Mouse (Mus musculus) natural killer cell, adult 2 months (primary cell): Measurements from ENCODE around the gene Fh1.
A peak's percentile ranks its signal among the peaks of the same experiment; 100 is the strongest.

Experiments used
- DNase-seq, 2 experiments: peaks; one replicate each; pipeline ENCODE4 v3.0.0; 2022; ENCODE audit warnings: low spot score in 2 of 2

Gene Fh1

GRCm38 (mm10) chr1:175623656-175624055 lies 1.8 kb downstream of the Fh1 start:
- no peak for DNase-seq

- no peak for DNase-seq
Measured at GRCm38 (mm10) chr1:175619814-175620431, 5.5 kb downstream of the Fh1 start, which contains the start of gene Kmo. Kmo (plus strand) TSS chr1:175620381.

DNA sequence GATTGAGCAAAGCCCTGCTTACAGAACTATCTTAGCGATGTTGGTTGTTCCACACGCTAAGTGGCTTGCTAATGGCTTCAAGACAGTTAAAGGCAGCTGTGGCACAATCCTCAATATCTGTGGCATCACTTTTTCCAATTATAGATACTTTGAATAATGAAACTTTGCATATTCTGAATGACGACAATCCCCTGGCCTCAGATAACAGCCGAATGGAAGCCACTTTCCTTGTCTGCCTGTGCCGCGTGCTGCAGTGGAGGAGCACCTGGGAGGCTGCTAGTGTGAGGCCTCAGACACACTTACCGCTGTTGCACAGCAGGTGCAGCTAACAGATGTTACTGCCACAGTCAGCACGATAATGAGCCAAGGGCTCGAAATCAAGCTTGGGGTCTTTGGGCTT lies 10.4 kb downstream of the Fh1 start:
- no peak for DNase-seq

DNA sequence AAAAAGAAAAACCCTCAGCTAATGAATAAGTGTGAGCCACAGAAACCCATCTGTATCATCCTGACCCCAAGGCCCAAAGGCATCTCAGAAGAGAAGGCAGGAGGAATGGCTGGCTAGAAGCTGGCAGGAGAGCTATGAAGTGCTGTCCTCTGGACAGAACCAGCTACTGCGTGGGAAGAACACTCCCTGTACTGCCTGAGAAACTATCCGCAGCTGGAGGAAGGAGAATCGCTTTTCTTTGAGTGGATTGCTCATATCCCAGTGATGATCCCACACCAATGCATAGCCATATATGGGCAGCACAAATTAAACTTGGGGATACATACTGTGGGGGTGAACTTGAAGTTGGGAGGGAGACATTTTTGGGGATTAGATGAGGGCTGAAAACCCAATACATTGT lies 16.7 kb downstream of the Fh1 start:
- DNase-seq = no peak

- DNase-seq = no peak
Measured at GRCm38 (mm10) chr1:175607838-175608585, 17.4 kb downstream of the Fh1 start.

- no peak for DNase-seq
Measured at GRCm38 (mm10) chr1:175607308-175607707, 18.1 kb downstream of the Fh1 start.

DNA sequence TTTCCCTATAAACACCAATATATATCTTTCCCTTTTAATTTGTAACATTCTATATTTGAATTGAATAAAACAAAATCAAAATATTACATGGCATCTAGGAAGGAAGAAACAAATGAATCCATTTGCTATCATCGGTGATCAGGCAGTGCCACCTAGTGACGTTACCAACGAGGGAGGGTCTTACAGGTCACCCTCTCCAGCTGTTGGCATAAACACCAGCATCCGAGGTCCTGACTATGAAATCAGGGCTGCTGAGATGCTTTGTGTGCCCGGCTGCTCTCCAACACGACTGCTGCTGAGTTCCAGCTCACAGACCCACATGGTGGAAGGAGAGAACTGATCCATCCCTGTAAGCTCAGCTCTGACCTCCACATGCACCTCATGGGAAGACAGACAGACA lies 22.0 kb downstream of the Fh1 start:
- DNase-seq = no peak

DNA sequence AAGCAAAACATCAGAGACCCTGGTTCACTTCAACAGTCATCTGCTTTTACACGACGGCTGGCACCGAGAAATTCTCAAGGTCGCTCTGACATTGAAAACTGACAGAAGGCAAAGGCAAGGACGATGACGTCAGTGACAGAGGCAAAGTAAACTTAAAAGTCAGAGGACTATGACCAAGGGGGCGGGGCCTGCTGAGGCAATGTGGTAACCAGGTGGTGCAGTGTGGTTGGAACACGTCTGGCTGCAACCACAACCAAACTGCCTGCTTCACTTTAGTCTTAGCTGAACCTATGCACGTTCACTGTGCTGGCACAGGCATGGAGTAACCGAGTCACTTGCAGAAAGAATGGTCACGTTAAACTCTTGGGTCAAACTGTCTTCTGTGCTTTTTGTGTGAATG lies 23.2 kb downstream of the Fh1 start:
- no peak for DNase-seq

GRCm38 (mm10) chr1:175592832-175593231 lies 32.6 kb downstream of the Fh1 start:
- DNase-seq = no peak

- no peak for DNase-seq
Measured at GRCm38 (mm10) chr1:175586656-175587055, 38.8 kb downstream of the Fh1 start.

DNA sequence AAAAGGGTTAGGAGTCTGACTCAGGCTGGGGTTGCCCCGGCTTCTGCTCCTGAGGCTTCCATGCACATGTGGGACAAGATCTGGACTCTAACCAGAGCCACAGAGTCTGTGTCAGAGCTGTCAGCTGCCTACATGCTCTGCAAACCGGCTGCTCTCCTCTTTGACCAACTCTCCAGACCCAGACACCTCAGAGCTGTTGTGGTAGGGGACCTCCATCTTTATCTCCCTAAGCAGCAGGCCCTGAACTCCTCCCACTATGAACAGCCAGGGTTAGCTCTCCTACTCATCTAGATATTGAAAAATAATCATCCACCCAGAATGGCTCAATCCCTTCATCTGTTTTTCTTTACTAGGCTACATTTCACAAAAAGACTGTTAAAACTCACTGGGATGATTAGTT lies 40.2 kb downstream of the Fh1 start:
- DNase-seq = no peak

GRCm38 (mm10) chr1:175582799-175583198 lies 42.6 kb downstream of the Fh1 start:
- DNase-seq = no peak

GRCm38 (mm10) chr1:175580346-175580745 lies 45.1 kb downstream of the Fh1 start:
- no peak for DNase-seq

DNA sequence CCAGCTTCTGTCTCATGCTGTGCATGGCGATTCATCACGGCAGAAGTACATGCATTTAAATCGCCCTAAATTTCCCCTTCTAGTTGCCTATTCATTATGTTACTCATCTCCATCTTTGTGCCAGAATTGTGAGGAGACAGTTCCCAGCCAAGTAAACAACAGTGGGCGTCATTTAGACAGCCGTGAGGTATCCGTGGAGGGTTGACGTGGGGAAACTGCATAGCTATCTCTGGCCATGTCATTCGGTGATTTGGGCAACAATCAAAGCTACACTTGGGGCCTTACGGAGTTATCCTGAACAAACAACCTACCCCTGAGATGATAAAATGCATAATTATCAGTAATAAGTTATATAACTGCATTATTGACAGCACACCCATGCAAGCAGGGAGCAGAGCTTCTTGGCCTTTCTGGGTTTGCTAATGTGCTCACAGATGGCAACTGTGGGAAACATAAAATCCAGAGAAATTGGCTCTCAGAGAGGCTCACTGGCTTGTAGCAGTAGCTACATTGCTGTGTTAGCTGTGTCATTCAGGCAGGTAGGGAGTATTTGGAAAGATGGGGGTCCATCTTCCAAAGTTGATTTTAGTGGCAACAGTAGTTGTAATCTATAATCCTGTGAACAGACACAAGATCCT lies 45.7 kb downstream of the Fh1 start:
- no peak for DNase-seq

DNA sequence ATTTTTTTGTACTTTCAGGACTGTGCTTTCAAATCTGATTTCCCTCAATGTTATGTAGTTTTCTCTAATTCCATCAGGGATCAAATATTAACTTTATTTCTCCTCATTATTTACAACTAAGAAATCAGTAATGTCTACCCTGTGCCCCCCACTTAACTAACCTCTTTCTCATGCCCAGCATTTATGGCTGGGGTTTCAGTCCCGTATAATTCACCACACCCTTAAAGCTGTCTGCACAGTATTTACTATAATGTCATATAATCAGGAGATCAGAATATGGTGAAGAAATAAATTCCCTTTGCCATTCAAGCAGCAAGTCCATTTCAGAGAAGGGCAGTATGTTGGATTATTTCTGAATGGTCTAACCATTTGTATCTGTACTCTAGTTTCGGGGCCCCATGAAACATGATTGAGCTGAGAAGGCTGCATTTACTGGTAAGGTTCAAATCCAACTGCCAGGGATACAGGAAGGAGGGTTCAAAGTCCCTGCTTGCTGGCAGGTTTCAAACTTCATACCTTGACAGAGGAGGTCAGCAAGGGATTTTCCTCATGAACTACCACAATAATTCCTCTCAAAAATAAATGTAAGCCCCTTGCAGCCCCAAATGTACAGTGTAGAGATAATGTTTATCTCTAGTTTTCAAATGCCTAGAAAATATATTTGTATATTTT lies 46.9 kb downstream of the Fh1 start:
- DNase-seq = no peak

DNA sequence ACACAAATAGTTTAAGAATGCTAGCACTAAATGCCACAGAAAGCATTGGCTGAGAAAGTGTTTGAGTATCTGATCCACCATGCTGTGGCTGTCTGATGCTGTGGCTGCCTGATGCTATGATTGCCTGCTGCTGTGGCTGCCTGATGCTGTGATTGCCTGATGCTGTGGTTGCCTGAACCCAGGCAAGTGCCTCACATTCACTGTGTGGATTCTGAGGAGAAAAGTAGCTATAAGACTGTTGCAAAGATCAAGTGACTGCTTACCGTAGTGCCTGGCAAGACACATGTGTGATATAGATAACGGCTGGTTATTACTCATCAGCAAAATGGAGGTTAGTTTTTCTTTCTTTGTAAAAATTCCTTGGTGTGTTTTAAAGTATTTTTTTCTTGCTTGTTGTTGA lies 51.3 kb downstream of the Fh1 start:
- no peak for DNase-seq

DNA sequence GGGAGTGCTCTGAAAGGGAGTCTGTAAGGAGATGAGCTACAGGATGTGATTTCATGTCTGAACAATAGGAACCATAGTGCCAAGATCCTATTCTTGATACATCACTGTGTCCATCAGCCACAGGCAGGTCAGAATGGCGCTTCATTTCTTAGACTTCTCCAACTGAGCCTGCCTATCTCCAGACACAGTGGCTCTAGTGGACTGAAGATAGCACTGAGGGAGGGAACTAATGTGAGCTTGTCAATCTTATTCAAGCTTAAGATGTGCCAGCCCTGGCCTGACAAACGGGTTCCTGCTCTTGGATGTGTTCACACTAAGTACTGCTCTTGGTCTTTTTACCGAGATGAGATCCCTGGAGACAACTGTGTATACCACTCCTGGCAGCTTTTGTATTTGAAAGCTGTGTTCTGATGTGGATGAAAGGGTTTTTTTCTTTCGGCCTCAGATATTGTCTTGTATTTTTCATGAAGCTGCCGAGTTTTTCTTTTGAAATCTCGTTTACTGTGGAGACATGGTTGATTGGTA lies 59.8 kb downstream of the Fh1 start:
- DNase-seq = no peak

DNA sequence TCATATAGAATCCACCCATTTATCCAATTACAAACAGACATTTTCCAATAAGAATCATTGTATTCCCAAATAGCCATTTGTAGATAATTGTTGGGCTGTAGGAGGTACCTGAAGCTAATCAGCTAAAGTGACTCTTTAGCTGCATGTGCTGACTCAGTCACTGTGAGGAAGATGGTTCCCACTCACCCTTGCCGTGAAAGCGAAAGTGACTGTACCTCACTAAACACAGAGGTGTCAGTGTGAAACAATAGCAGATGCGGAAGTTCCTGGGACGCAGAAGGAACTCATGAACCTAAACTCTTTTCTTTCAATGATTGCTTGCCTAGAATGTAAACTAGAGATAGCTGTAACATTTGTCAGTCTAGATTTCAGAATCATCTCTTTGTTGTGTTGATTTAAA lies 61.1 kb downstream of the Fh1 start:
- DNase-seq = peak in 1 of 2 experiments; percentile 11

DNA sequence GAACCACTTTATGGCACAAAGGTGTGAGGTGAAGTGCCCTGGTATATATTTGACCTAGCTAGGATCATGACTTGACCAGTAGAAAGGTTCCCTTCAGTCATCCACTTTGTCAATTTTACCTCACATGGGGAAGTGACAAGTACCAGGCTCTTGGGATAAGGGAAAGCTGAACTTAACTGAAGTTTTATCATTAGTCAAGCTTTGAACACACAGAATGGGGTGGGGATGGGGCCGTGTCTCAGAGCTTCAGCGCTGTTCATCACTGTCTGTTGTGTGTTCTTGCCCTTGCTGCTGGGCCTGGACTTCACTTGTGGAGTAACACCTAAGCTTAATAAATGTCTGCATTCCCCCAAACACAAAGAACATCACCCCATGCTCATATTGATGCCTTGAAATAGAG lies 63.1 kb downstream of the Fh1 start:
- no peak for DNase-seq

GRCm38 (mm10) chr1:175561806-175562205 lies 63.6 kb downstream of the Fh1 start:
- no peak for DNase-seq

- DNase-seq = no peak
Measured at GRCm38 (mm10) chr1:175554641-175555040, 70.8 kb downstream of the Fh1 start.

DNA sequence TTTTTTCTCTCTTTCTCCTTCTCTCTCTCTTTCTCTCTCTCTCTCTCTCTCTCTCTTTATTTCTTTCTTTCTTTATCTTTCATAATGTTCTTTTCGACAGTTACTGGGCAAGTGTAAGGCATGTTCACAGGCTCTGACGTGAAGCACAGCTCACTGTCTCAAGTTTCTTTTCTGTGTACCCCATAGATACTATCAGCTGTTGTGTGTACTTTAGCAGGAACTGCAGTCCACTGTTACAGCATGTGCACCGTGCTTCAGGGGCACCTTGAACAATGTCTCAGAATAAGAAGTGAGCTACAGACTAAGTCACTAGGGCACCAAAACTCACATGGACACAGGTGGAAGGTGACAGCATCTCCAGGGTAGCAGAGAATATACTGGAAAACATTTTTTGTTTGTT lies 73.0 kb downstream of the Fh1 start:
- DNase-seq = no peak
